Mouse (Mus musculus) urinary bladder, postnatal 10 days (tissue): ENCODE data around the gene Asic2.

Source experiments
- DNase-seq: peaks from one replicate; pipeline ENCODE4 v3.0.0; 2022; ENCODE audit warnings: low spot score

Gene Asic2

GRCm38 (mm10) chr11:81096011-81096410 lies 872.2 kb downstream of the Asic2 start:
- DNase-seq = no peak

- DNase-seq = no peak
These were observed 873.7 kb downstream of the Asic2 start for GRCm38 (mm10) chr11:81094581-81094980.

DNA sequence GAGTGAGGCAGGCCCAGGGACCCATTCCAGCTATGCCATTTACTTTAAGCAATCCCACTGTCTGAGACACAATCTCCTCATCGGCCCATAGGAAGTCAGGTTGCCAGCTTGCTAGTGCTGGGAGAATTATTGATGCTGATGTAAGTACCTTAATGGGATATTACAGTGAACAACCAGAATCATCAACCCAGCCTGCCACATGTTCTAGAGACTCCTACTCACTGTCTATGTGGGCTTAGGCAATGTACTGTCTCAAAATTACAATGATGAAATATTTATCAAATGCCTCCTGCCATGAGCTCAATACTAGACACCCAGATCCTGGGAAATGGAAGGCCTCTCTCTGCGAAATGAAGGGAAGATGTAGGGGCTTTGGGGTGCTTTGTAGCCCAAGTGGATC lies 876.1 kb downstream of the Asic2 start:
- DNase-seq = no peak

- no peak for DNase-seq
These were observed 884.4 kb downstream of the Asic2 start for GRCm38 (mm10) chr11:81083822-81084221.

DNA sequence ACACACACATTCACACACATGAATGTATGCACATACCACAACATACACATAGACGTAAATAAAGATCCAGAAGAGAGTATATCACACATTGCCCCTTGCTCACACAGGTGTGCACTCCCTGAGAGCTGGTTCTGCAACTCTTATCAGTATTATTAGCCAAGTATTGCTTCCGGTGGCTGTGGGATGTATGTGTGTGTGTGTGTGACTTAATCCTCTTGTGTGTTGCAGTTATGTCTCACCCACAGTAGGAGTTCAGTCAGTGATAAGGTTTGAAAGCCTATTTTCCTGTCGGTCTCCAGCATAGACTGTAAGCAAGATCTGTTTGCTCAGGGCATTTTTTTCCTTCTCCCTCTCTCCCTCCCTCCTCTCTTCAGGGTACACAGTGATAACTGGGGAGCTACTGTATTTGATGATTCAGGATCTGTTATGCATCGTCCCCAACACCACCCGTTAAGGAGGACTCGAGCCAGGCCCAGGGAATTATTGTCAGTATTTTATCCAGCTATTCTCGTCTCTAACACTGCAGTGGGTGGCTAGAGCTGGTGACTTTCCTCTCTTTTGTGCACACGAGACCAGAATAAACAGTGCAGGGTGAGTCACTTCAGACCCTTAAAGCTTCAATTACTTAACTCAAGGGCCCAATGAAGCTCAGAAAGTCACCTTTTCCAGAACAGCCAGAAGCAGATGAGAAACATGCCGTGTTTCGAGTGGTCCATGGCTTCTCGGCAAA lies 888.0 kb downstream of the Asic2 start:
- DNase-seq = no peak

- DNase-seq = no peak
These were observed 889.0 kb downstream of the Asic2 start for GRCm38 (mm10) chr11:81079237-81079636.

DNA sequence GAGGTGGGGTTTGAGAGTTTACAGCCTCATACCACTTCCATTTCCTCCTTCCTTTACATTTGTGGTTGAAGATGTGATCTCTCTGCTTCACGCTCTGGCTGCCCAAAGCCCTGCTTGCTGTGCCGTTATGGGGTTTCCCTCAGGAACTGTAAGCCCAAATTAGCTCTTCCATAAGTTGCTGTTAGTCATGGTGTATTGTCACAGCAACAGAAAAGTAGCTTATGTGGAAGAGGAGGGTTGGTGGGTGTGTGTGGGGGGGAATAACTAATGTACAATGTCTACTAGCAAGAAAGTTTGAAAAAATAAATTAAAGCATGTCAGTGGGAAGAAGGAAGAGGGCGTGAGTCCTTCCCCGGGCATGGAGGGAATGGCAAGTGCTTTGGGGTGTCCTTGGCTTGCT lies 896.4 kb downstream of the Asic2 start:
- DNase-seq = no peak

DNA sequence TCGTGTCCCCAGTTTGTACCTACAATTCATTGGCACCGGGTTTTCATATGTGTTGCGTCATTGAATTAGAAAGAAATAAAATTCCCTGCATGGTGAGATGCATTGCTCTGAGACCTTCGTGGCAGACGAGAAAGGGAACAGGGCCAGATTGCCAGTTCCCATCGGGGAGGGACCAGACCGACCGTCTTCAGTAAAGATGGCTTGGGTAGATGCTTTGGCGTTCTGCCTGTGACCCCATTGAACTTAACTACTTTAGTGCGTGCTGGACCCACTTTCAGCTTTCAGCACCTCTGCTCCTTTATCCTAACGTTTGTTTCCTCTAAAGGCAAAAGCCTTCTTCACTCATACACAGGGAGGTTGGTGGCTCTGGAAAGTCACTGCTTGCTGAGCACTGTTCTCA lies 902.9 kb downstream of the Asic2 start:
- no peak for DNase-seq

- DNase-seq = no peak
These were observed 904.3 kb downstream of the Asic2 start for GRCm38 (mm10) chr11:81064006-81064405.

- DNase-seq = no peak
These were observed 908.2 kb downstream of the Asic2 start for GRCm38 (mm10) chr11:81060077-81060476.

GRCm38 (mm10) chr11:81059546-81059945 lies 908.7 kb downstream of the Asic2 start:
- DNase-seq = no peak

DNA sequence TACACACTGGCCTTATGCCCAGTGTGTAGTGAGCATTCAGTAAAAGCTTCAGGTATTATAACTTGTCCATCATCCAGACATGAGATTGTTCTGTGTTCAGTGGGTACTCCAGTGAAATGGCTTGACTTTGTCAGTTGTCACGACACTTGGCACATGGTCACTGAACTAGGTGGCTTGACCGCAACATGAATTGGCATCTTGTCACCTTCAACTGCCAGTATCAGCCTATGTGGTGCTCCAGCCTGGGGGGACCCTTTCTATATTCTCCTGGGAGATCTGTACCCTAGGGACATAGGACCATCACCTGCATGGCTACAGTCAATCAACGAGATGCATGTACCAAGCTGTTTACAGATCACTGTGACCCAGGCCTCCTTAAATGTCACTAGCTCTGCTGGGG lies 910.8 kb downstream of the Asic2 start:
- no peak for DNase-seq

GRCm38 (mm10) chr11:81056776-81057175 lies 911.5 kb downstream of the Asic2 start:
- no peak for DNase-seq

GRCm38 (mm10) chr11:81055446-81056145 lies 912.7 kb downstream of the Asic2 start:
- DNase-seq = no peak

DNA sequence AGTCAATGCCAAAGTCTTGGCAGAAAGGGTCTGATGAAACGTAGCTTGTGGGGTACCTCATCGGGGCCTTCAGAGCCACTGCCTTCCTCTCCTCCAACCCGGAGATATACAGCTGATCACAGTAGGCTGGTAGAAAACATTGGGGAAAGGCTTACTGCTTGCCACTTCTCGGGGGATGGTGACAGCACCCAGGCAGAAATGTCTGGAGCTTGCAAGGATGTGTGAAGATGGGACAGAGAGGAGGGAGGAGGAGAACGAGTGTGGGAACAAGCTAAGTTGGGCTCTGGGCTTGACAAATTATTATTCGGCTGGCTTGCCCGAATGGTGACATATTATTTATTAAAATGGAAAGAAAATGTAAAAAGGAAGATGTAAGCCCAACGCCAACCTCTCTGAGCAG lies 914.4 kb downstream of the Asic2 start:
- no peak for DNase-seq

- DNase-seq = no peak
These were observed 926.6 kb downstream of the Asic2 start for GRCm38 (mm10) chr11:81041671-81042070.

GRCm38 (mm10) chr11:81039976-81040375 lies 928.3 kb downstream of the Asic2 start:
- no peak for DNase-seq

GRCm38 (mm10) chr11:81032151-81032550 lies 936.1 kb downstream of the Asic2 start:
- DNase-seq = no peak

- no peak for DNase-seq
These were observed 953.5 kb downstream of the Asic2 start for GRCm38 (mm10) chr11:81014776-81015175.

DNA sequence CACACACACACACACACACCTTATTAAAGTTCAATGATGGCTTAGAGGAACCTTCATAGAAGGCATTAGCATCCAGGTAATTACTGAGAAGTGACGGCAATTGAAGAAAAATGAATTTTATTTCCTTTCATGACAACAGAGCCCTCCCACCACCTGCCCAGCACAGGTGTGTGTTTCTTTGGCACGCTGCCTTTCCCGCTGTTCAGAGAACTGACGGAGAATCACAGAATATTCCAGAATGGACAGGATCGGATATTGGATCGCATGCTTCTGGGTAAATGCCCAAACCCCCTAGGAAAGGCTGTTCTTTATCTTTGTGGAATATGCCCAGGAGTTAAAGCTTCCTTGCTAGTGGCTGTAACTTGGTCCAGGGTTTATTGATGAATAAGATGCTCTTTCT lies 954.8 kb downstream of the Asic2 start:
- no peak for DNase-seq

GRCm38 (mm10) chr11:81010766-81011165 lies 957.5 kb downstream of the Asic2 start:
- DNase-seq = no peak

DNA sequence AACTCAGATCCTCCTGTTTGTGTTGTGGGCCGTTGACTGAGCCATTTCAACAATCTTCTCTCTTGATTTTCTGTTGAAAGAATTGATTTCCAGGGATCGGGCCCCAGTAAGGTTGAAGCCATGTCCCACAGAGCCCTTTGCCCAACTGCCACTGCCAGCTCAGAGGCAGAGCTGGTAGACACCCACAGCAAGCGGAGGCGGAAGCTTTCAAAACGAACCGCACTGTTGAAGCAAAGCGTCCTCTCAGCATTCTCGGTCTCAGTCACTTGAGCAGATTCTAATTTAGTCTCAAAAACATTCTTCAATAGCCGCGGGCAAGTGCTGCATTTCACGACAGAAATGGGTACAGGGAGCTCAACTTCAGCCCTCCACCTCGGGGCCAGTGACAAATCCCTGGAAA lies 958.9 kb downstream of the Asic2 start:
- DNase-seq = no peak

- no peak for DNase-seq
These were observed 962.4 kb downstream of the Asic2 start for GRCm38 (mm10) chr11:81005831-81006230.
